Mouse (Mus musculus) small intestine, adult 2 months (tissue): Measurements from ENCODE around the gene Rhbdf2.

Source experiments
- CTCF ChIP-seq: fragments of 200-500 bp; IDR thresholded peaks from 2 replicates; pipeline ENCODE4 v1.5.1; 2012; ENCODE audit warnings: low read depth, mild to moderate bottlenecking, control low read depth, inconsistent platforms, low read length, moderate library complexity, mixed read lengths; ENCODE audit not compliant: insufficient replicate concordance, insufficient read length; ENCODE audit errors: extremely low read depth
- POLR2A ChIP-seq: fragments of 200-500 bp; IDR thresholded peaks from 2 replicates; pipeline ENCODE4 v1.6.1; 2012; ENCODE audit warnings: low read depth, mild to moderate bottlenecking, control low read depth, inconsistent platforms, low read length, moderate library complexity

DNA sequence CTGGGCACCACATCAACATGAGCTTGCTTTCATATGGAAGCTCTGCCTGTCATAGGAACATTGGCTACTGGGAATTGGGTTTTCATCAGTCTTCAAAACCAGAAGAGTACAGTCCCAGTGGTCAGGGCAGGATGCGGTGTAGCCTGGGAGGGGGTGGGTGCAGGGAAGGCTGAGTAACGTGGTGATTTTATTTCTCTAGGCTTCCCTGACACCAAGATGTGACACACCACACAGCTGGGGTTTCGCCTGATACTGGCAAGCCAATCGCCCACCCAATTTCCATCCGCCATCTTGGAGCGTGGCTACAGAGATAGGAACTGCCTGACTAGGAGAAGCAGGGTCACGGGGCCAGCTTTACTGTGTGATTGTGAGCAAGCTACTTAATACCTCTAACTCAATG is 8.2 kb downstream of the Rhbdf2 start:
- no peak for TF ChIP-seq CTCF
- TF ChIP-seq POLR2A = no peak
